Mouse (Mus musculus) lung, postnatal 25 days (tissue): ENCODE data around the gene Adgrl1.

Experiments used
- DNase-seq: peaks from one replicate; pipeline ENCODE4 v3.0.0; 2022; ENCODE audit warnings: low spot score

Gene Adgrl1

GRCm38 (mm10) chr8:83990170-83990569 lies 90.3 kb downstream of the Adgrl1 start:
- no peak for DNase-seq
